Mouse (Mus musculus) stomach, postnatal 0 days (tissue): ENCODE data around the gene Hba-a2.

Experiments used
- CTCF ChIP-seq: IDR thresholded peaks from 2 replicates; pipeline ENCODE4 v1.5.1; 2016; ENCODE audit warnings: antibody characterized with exemption, low read depth, mild to moderate bottlenecking, moderate library complexity
- EP300 ChIP-seq: optimal IDR thresholded peaks from 2 replicates; pipeline ENCODE3; 2016; ENCODE audit warnings: antibody characterized with exemption

GRCm38 (mm10) chr11:32333235-32333634 is 36.9 kb downstream of the Hba-a2 start:
- TF ChIP-seq CTCF (no peak), EP300 (no peak)
